Mouse (Mus musculus) 3T3-L1 (cell line): ENCODE measurements around the gene Cacna1c.

Experiments
- DNase-seq: peaks from one replicate; pipeline ENCODE4 v3.0.0-alpha.2; 2015; ENCODE audit warnings: low read depth, low spot score

Gene Cacna1c

DNA sequence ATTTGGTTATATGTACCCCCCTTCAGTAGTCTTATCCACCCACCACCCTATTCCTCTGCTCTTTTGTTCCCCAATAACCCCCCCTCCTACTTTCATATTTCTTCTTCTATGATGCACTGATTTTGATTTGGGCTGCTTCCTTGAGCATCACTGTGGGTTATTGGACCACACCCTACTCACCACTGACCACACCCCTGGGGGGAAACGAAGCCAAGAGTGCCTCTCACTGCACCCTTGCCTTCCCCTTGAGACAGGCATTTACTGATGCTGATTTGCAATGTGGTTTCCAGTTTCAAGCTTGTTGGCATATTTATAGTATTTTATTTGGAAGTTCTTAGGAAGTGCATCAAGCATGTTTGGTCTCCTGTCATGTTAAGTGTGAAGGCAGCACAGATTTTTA lies 337.8 kb downstream of the Cacna1c start:
- peak; percentile 71 for DNase-seq

DNA sequence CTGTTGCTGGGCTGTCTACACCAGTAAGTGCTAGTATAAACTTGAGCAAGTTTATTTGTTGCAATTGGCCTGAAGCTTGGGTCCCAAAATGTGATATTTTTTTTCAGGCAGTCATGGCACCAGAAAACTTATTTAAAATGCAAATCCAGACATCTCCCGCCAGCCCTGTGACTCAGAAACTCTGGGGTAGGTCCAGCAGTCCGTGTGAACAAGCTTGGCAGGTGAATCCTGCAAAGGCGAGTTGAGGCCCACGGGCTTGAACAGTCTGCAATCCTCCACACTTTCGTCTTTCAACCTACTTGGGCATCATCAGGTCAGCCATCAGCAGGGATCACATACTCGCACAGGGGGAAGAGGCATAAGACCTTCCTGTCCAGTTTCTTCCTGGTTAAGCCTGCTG lies 344.1 kb downstream of the Cacna1c start:
- DNase-seq, result no peak

GRCm38 (mm10) chr6:118851086-118851485 lies 345.1 kb downstream of the Cacna1c start:
- DNase-seq, result no peak

DNA sequence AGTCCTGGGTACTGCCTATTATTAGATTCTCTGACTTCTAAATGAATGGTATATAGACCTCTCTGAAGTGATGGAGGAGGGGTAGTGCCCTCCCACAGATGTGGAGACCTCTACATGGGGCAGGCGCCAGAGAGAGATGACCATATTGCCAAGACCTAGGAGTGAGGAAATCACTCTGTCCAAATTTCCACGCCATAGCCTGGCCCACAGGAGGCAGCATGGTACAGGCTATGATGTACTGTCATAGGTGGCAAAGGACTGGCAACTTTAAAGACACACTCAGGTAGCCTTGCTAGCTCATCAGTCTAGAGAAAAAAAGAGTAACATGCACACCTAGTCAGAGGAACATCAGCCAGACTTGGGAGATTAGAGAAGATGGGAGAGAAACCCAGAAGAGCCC lies 347.6 kb downstream of the Cacna1c start:
- DNase-seq, result peak; percentile 40

DNA sequence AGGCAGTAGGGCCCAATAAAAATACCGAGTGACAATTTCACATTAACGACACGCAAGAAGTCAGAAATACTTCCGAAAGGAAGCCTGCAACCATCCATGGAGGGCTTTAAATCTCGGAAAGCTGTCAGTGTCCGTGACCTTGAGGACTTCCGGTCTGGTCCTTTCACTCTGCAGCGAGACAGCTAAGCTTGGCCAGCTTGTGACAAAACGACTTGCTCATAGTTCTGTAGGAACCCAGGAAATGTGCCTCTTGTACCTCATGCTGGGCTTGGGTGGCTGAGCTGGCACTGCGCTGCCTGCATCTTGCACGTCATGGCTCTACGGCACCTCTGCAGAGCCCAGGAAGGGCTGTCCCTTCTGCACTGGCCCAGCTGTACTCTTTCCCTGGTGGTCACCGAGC lies 348.5 kb downstream of the Cacna1c start:
- DNase-seq, result no peak

DNA sequence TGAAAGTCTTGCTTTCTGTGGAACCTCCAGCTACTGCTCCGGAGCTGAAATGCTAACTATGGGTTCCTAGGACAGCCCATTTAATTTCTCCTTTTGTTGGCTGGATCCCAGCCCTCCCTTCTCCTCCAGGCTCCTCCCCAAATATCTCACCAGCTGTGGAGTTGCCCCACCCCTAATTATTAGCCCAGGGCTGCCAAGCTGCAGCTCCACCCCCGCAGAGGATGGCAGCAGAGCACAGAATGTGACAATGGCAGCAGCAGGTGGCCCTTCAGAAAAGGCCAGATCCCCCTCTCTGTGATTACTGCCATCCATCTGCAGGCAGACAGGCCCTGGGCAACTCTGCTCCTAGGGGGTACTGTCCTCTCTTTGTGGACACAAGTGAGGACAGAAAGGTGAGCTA lies 350.4 kb downstream of the Cacna1c start:
- no peak for DNase-seq

- DNase-seq, result no peak
Measured at GRCm38 (mm10) chr6:118845180-118845579, 351.0 kb downstream of the Cacna1c start.

- no peak for DNase-seq
Measured at GRCm38 (mm10) chr6:118843566-118843965, 352.7 kb downstream of the Cacna1c start.

GRCm38 (mm10) chr6:118841892-118842291 lies 354.3 kb downstream of the Cacna1c start:
- no peak for DNase-seq

DNA sequence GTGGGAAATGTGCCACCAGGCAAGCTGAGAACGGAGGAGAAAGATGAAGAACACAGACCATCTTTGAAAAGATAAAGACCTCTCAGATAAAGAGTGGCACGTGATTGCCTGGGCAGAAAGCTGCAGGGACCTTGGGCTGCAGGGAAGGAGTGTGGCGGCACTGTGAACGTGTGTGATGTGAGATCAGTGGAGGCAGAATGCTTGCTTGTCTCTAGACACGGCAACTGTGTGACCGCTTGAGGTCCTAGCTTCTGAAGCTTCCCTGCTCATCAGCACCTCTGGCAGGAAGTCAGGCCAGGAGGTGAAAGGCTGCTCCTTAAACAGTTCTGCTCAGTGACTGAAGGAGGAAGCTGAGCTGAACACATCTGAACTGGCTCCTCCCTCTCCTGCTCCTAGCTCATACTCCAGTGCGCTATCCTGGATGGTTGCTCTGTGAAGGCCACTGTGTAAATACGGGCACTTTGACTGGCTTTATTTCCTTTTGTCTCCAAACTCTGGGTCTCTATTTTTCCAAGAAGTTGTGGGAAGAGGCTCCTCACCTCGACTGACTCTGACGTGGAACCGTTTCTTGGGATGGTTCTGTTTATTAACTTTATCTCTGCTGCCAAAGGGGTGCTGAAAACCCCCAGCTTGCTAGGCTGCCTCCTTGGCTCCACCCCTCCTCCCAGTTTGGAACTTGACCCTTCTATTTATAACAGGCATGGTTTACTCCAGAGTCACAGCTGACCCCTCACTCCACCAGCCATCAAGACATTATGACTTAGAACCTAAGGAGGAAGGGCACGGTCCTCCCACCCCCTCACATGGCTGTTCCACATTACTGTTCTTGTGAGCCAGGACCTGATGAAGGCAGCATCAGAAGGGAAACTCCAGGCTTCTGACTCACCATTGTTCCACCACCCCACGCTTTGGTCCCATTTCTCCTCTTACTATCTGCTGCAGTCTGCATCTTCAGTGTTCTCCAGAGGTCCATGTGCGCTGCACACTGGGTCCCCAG lies 357.0 kb downstream of the Cacna1c start:
- peak; percentile 52 for DNase-seq

DNA sequence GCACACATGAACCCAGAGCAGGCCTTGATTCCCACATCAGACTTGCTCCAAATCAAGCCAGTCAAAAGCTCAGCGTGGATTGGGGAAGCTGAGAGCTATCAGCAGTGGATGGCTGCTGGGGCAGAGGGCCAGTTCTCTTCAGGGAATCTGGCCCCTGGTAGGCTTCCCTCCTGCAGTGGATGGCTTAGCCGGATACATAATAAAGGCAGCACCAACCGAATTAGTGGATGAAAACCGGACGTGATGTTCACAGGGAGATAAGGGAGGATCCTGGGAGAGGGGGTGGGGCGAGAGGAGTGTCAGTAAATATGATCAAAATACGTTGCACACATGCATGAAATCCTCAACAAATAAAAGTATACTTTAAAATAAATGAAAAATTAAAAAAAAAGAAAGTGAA lies 359.5 kb downstream of the Cacna1c start:
- DNase-seq, result no peak

DNA sequence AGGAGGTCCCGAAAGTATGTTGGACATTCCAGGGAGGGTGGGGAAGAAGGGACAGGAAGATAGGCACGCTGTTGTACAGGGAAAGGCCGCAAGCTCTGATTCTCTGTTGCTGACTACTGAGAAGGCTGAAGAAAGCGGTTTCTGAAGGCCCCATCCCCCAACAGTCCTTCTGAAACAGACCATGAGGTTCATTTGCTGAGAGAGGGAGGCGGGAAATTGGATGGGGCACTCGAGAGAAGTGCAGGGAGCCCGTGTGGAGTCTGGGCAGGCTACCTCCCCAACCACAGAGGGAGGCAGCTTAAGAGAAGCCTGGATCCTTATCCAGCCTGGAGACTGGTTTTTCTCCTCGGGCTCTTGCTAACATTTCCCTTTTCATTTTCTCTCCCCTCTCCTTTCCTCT lies 362.2 kb downstream of the Cacna1c start:
- DNase-seq, result no peak

- DNase-seq, result no peak
Measured at GRCm38 (mm10) chr6:118833049-118833448, 363.2 kb downstream of the Cacna1c start.

DNA sequence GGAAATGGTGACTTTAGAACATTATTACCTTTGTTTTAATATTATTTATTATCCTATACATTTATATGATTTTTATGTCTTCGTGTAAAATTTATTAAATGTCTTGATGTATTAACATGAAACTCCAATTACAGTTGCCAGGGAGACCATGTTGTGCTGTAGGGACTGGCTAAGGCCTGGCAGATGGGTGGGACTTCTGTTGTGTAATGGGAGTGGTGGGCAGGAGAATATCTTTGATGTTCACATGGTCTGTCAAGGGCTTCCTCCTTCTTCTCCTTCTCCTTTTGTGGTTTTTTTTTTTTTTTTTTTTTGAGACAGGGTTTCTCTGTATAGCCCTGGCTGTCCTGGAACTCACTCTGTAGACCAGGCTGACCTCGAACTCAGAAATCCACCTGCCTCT lies 363.6 kb downstream of the Cacna1c start:
- DNase-seq, result no peak

- no peak for DNase-seq
Measured at GRCm38 (mm10) chr6:118830851-118831250, 365.4 kb downstream of the Cacna1c start.

DNA sequence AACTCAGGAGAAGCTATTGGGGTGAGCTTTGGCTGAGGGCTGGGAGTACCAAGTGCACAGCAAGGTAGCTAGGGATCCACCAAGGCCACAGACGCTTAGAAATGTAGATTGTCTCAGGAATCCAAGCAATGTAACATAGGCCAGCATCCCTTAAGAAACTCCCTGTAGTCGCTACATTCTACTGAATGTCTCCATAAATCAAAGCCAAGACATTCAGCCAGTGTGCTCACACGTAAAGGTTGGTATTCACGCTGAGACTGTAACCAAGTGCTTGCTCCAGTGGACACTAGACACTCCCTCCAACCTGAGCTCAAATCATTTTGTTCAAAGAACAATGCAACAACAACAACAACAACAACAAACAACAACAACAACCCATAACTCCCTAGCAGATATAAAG lies 368.0 kb downstream of the Cacna1c start:
- DNase-seq, result no peak

DNA sequence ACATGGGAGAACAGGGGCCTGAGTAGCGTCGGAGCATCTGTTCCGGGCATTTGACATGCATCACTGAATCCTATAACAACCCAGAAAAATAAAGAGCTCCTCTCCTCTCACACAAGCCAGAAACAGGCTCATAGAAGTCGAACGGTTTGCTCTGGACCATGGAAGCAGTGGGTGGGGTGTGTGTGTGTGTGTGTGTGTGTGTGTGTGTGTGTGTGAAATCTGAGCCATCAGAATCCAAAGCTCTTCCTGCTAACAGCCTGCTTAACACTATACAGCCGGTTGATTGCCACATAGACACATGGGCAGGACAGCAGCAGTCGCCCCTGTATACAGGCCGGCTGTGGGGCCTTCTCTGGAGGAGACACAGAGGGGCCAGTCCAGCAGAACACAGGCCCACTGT lies 368.7 kb downstream of the Cacna1c start:
- no peak for DNase-seq

DNA sequence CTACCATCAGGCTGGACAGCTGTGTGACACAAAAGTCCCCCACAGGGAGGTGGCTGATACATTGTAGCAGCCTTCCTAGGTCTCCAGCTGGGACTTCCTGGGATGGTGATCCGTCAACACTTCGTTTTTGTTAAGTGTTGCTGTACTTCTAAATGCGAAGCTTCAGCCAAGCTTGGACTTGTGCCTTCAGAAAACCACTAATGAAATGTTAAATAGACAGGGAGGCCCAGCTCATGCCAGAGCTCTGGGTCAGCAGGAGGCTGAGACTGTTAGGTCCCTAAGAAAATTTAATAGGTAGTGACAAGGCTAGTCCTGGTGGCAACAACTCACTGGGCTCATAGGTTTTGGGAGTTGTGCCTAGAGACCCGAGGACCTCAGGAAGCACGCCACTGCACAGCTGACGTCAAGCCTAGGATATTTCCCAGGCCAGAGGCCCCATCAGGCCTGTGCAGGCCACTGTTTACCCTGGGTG lies 370.8 kb downstream of the Cacna1c start:
- DNase-seq, result peak; percentile 30

GRCm38 (mm10) chr6:118821536-118821935 lies 374.7 kb downstream of the Cacna1c start:
- peak; percentile 71 for DNase-seq

GRCm38 (mm10) chr6:118819657-118820056 lies 376.6 kb downstream of the Cacna1c start:
- no peak for DNase-seq

- no peak for DNase-seq
Measured at GRCm38 (mm10) chr6:118817928-118818503, 378.2 kb downstream of the Cacna1c start.

DNA sequence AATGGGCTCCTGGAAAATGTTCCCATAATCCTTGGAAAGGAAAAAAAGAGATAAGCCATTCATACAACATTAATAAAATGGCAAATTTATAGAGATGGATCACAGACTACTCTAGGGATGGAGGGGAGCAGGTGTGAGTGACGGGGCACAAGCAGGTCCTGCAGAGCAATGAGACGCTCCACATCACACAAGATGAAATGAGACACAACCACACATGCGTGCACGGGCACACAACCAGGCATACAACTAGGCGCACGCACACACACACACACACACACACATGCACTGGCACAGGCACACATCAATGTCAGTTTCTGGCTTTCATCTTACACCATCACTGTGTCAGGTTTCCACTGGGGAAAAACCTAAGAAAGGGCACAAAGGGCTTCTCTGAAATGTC lies 380.0 kb downstream of the Cacna1c start:
- no peak for DNase-seq

DNA sequence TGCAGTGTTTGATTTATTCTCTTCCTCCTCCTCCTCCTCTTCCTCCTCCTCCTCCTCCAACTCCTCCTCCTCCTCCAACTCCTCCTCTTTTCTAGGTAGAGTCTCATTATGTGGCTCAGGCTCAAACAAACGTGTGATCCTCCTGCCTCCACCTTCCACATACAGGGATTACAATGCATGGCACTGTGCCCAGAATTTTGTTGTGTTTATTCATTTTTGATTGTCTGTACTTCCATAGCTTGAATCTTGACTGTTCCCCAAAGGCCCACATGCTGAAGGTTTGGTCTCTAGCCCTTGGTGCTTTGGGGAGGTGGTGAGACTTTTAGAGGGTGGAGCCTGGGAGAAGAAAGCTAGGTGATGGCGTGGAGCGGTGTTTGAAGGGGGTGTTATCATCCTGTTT lies 383.7 kb downstream of the Cacna1c start:
- peak; percentile 61 for DNase-seq
